Mouse (Mus musculus) forebrain, postnatal 0 days (tissue): ENCODE data around the gene Snrnp70. TPM values are rescaled to one million over a fixed set of nuclear protein-coding genes. Genes with fewer than 3 reads are reported as not detected.
"Not testable (repeated sequence)": the region's sequence is repeated elsewhere in the genome, so short reads cannot be mapped to it uniquely, and the experiment has no call there.

ENCODE experiments used
- ATAC-seq: fragments of 200-750 bp; cut with Nextera tagmentation; 2 replicates; pipeline ENCODE4 v1.8.0; 2017; ENCODE audit warnings: mild to moderate bottlenecking, moderate library complexity
- DNase-seq: peaks from one replicate; pipeline ENCODE4 v3.0.0-alpha.2; 2015
- H3K27ac ChIP-seq: fragments of 300-500 bp; sonication (generic); 2 replicates; pipeline ENCODE4 v1.5.1; 2014; ENCODE audit warnings: low read depth, mild to moderate bottlenecking, antibody characterized with exemption, low read length, moderate library complexity, mixed read lengths
- H3K27me3 ChIP-seq: fragments of 300-500 bp; sonication (generic); 2 replicates; pipeline ENCODE4 v1.6.1; 2014; ENCODE audit warnings: mild to moderate bottlenecking, low read length, mixed read lengths; ENCODE audit not compliant: insufficient read depth
- H3K36me3 ChIP-seq: fragments of 300-500 bp; sonication (generic); 2 replicates; pipeline ENCODE4 v1.6.1; 2014; ENCODE audit warnings: mild to moderate bottlenecking, moderate library complexity; ENCODE audit not compliant: insufficient read depth
- H3K4me1 ChIP-seq: fragments of 300-500 bp; sonication (generic); 2 replicates; pipeline ENCODE4 v1.6.1; 2014; ENCODE audit warnings: antibody characterized with exemption; ENCODE audit not compliant: insufficient read depth
- H3K4me2 ChIP-seq: fragments of 300-500 bp; sonication (generic); 2 replicates; pipeline ENCODE4 v1.6.1; 2014; ENCODE audit warnings: low read depth, mild to moderate bottlenecking, moderate library complexity
- H3K4me3 ChIP-seq: fragments of 300-500 bp; sonication (generic); 2 replicates; pipeline ENCODE4 v1.5.1; 2014; ENCODE audit warnings: low read depth, low read length, mixed read lengths
- H3K9ac ChIP-seq: fragments of 300-500 bp; sonication (generic); 2 replicates; pipeline ENCODE4 v1.6.1; 2014; ENCODE audit warnings: mild to moderate bottlenecking
- H3K9me3 ChIP-seq: fragments of 300-500 bp; sonication (generic); 2 replicates; pipeline ENCODE4 v1.6.1; 2016; ENCODE audit warnings: low read length
- CTCF ChIP-seq: sonication (generic); IDR thresholded peaks from 2 replicates; pipeline ENCODE4 v1.5.1; 2016; ENCODE audit warnings: antibody characterized with exemption, control low read depth, low read depth
- WGBS: fragments of 180-500 bp; shearing (Covaris S2); extraction: QIAGEN DNeasy Blood & Tissue Kit; methylation state at CpG from one replicate; pipeline ENCODE4 v1.1.7; 2014; 5-methylcytosine and 5-hydroxymethylcytosine counted together
- polyA plus RNA-seq: library from polyadenylated mRNA; unstranded; fragments of >200 nt; fragmentation: Nextera tagmentation; extraction: Ambion mirVana; gene quantifications from 2 replicates; pipeline ENCODE4 v1.2.1, GENCODE M21; 2015
- total RNA-seq: library from RNA; depleted of rRNA; stranded (reverse); fragments of >200 nt; gene quantifications from 2 replicates; pipeline ENCODE4 v1.2.3, GENCODE M21; 2014

The Snrnp70 gene
- total and polyA plus RNA-seq, 2 experiments from 2014 or later: 124 to 310 TPM

DNA sequence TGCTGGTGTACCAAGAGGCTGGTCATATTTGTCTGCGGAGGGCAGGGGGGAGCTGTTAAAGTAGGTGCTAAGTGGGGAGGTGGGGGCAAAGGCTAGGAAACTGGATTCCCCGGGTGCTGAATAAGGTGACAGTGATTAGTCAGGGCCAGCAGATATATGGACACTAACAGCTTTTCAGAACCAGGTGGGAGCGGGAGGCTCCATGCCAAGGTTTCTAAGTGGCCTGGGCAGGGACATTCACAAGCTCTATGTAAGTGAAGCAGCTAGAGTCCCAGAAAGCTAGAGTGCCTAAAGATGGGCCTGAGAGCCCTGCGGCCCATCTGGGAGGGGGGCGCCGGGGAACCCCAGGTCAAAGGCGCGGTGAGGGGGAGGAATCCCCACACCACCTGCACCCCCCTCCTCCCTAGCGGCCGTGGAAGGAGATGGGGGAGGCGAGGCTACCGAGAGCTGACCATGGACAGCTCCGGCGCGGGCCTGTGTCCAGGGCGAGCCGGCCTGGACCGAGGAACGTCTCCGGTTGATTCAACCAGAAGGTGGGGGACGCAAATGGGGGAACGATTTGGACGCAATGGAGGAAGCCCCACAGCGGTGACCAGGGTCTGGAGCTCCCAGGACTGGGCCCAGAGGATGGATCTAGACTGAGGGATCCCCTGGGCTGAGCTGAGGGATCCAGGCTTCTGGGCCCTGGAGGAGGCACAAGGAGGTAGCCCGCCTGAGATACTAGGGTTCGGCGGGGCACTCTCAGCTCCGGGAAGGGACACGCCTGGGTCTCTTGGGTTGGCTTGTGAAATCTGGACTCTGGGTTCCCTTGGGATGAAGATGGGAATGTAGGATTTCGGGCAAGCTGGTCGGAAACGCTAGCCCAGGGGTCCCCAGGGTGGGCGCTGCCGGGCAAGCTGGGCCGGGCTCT, 29.5 kb downstream of the Snrnp70 start:
- Histone ChIP-seq H3K9ac (peak overlapping the region; percentile 93), H3K9me3 (no peaks in the 10 kb centered on the region), H3K4me3 (peak overlapping the region; percentile 89), H3K4me1 (peaks cover 29% of the 10 kb centered on the region), H3K27ac (peak overlapping the region; percentile 75), H3K27me3 (no peaks in the 10 kb centered on the region; the same call in 1 of the 2 replicates), H3K36me3 (no peaks in the 10 kb centered on the region), H3K4me2 (peak overlapping the region; percentile 81)
- DNase-seq (no peak), ATAC-seq (no peak)
- peak; percentile 28; the same call in 1 of the 2 replicates for TF ChIP-seq CTCF
- 3% methylated on average over 32 of the region's 35 CpGs for WGBS

DNA sequence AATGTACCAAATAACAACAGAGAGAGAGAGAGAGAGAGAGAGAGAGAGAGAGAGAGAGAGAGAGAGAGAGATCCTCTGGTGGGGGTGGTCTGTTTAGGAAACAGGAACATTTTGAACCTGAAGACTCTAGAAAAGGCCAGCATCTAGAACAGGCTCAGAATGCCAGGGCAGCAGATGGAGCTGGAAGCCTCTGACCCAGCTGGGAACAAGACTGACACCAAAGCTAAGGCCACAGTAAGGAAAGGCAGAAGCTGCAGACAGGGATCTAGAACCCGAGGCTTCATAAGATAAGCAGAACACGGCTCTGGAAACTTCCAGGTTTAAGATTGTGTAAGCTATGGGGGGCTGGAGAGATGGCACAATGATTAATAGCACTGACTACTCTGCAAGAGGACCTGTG, 31.6 kb downstream of the Snrnp70 start:
- no peaks in the 10 kb centered on the region for H3K36me3 ChIP-seq
- no peak for DNase-seq
- H3K4me3 ChIP-seq: no peak overlapping the region
- no peaks in the 10 kb centered on the region; the same call in 1 of the 2 replicates for H3K27me3 ChIP-seq
- no peaks in the 10 kb centered on the region for H3K9me3 ChIP-seq
- no peak overlapping the region for H3K9ac ChIP-seq
- peaks cover 29% of the 10 kb centered on the region for H3K4me1 ChIP-seq
- no peak for TF ChIP-seq CTCF
- ATAC-seq: no peak
- no peak overlapping the region for H3K27ac ChIP-seq
- WGBS: 86% methylated on average over 2 of the region's 2 CpGs
- no peak overlapping the region for H3K4me2 ChIP-seq

DNA sequence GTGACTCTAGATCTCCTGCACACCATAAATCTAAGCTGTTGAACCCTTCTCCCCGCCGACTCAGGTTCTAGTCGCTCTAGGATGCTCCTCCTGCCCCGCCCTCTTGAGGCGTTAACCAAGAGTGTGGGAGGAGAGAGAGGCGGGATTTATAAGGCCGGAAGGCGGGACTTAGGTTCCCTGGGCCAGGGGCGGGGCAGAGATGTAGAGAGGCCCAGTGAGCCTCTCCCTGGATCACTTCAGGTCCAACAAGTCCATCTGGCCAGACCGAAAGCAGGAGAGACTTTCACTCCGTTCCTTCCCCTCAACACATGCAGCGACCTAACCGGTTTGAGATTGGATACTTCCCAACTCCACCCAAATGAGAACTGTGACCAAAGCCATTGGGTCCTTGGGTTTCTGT, 32.7 kb downstream of the Snrnp70 start:
- Histone ChIP-seq H3K4me1 (peaks cover 24% of the 10 kb centered on the region), H3K4me2 (no peak overlapping the region), H3K27ac (no peak overlapping the region), H3K27me3 (no peaks in the 10 kb centered on the region; the same call in 1 of the 2 replicates), H3K36me3 (peaks cover 4% of the 10 kb centered on the region), H3K9me3 (no peaks in the 10 kb centered on the region), H3K9ac (no peak overlapping the region), H3K4me3 (no peak overlapping the region)
- TF ChIP-seq CTCF: 0 out of 2 replicates have a peak, but pooled peaks have one; percentile 4
- 8% methylated on average over 13 of the region's 13 CpGs for WGBS
- DNase-seq (no peak), ATAC-seq (no peak)

DNA sequence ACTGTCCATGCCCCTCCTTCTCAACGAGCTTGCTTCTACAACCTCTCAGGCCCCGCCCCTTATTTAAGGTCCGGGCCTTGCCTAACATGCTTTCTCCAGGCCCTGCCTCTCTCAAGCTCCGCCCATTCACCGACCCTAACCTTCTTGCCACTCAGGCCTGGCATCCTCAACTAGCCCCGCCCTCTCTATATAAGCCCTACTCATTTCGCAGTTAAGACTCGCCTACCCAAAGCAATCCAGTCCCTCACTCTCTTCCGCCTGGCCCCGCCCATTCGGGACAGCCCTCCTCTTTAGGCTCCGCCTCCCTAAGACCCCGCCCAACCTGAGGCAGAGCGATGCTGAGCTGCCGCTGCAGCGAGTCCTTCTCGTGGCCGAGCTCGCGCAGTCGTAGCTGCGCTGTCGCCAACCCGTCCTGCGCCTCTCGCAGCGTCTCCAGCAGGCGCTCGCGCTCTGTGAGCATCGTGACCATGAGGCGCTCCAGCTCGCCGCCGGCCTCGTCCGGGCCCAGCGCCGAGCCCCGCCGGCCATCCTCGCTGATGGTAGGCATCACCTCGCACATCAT, 34.2 kb downstream of the Snrnp70 start:
- H3K9me3 ChIP-seq: no peaks in the 10 kb centered on the region
- peak overlapping the region; percentile 81 for H3K4me2 ChIP-seq
- H3K4me1 ChIP-seq: peaks cover 22% of the 10 kb centered on the region
- H3K36me3 ChIP-seq: peaks cover 18% of the 10 kb centered on the region
- H3K27ac ChIP-seq: peak overlapping the region; percentile 45; the same call in 1 of the 2 replicates
- H3K27me3 ChIP-seq: no peaks in the 10 kb centered on the region; the same call in 1 of the 2 replicates
- TF ChIP-seq CTCF: no peak
- DNase-seq (peak; percentile 89), ATAC-seq (peak; percentile 92)
- H3K9ac ChIP-seq: peak overlapping the region; percentile 68
- under 1% methylated on average over 43 of the region's 43 CpGs for WGBS
- H3K4me3 ChIP-seq: peak overlapping the region; percentile 35

DNA sequence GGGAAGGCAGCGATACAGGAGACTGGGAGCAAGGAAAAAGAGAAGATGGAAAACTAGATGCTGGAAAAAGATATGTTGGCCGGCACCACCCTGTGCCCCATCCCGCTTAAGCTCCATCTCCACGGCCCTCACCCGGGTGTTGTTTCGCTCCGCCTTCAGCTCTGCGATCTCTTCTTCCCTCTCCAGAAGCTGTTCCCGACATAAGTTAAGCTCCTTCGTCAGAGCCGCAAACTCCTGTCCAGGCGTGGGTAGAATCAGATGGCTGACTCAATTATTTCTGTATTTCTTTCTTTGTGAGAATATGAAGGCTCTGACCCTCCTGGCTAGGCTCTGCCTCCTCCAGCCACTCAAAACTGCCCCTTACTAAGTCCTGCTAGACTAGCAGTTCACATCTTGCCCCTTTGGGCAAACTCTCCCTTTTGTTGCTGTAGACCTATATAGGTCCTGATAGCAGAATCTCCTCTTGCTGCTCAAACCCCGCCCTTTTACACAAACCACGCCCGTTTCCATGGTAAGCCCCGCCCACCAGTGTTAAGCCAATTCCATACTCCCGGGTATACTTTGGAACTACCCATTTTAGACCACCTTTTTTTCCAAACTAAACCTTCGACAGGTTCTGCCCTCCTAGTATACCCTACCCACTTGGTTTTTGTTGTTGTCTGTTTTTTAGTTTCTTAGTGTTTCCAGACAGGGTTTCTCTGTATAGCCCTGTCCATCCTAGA, 35.0 kb downstream of the Snrnp70 start:
- ATAC-seq: peak; percentile 2; the same call in 1 of the 2 replicates
- H3K36me3 ChIP-seq: peaks cover 25% of the 10 kb centered on the region

DNA sequence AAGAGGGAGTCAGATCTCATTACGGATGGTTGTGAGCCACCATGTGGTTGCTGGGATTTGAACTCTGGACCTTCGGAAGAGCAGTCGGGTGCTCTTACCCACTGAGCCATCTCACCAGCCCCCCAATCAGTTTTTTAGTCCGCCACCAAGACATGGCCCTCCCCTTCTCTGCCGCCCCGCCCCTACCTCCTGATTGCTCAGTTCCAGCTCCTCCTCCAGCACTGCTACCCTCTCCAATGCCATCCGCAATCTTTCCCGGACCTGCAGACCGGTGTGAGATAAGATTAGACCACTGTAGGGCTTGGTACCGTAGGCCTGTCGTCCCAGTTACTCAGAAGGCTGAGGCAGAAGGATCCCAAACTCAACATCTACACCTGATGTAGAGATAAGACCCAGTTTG, 36.5 kb downstream of the Snrnp70 start:
- H3K4me3 ChIP-seq, H3K9me3 ChIP-seq, ATAC-seq, H3K9ac ChIP-seq, H3K27me3 ChIP-seq, DNase-seq, H3K4me2 ChIP-seq, H3K27ac ChIP-seq: not testable (repeated sequence)
- Histone ChIP-seq H3K36me3 (peaks cover 39% of the 10 kb centered on the region), H3K4me1 (peaks cover 13% of the 10 kb centered on the region)
- 70% methylated on average over 10 of the region's 11 CpGs for WGBS

More for the DNA sequence above, 35.0 kb downstream of the Snrnp70 start:
- 59% methylated on average over 18 of the region's 18 CpGs for WGBS
- no peaks in the 10 kb centered on the region for H3K9me3 ChIP-seq
- no peak for TF ChIP-seq CTCF
- no peak overlapping the region for H3K9ac ChIP-seq
- H3K27ac ChIP-seq: no peak overlapping the region
- no peaks in the 10 kb centered on the region; the same call in 1 of the 2 replicates for H3K27me3 ChIP-seq
- no peak overlapping the region for H3K4me3 ChIP-seq
- peak overlapping the region; percentile 81 for H3K4me2 ChIP-seq
- no peak for DNase-seq
- peaks cover 21% of the 10 kb centered on the region for H3K4me1 ChIP-seq
